Mouse (Mus musculus) CH12.LX (cell line): Measurements from ENCODE around the gene Dcps.

Experiments
- CTCF ChIP-seq, 2 experiments: IDR thresholded peaks in 1 of 2; conservative IDR thresholded peaks in 1 of 2; 2 replicates each; pipeline ENCODE4 v1.5.1; 2011 to 2012; ENCODE audit warnings: low read depth in 2 of 2, low read length in 2 of 2, improper control_type of control experiment in 1 of 2, inconsistent platforms in 1 of 2, mild to moderate bottlenecking in 1 of 2, moderate library complexity in 1 of 2
- ETS1 ChIP-seq: conservative IDR thresholded peaks from 2 replicates; pipeline ENCODE4 v1.6.1; 2012; ENCODE audit warnings: low read depth, mild to moderate bottlenecking, inconsistent platforms, low read length, improper control_type of control experiment, moderate library complexity
- NRF1 ChIP-seq: IDR thresholded peaks from 2 replicates; pipeline ENCODE4 v1.6.1; 2014; ENCODE audit warnings: low read depth, mild to moderate bottlenecking, inconsistent platforms, low read length, improper control_type of control experiment, moderate library complexity
- SMC3 ChIP-seq: IDR thresholded peaks from 2 replicates; pipeline ENCODE4 v1.6.1; 2011; ENCODE audit warnings: low read depth, low read length, improper control_type of control experiment
- TCF12 ChIP-seq: IDR thresholded peaks from 2 replicates; pipeline ENCODE4 v1.6.1; 2014; ENCODE audit warnings: low read depth, mild to moderate bottlenecking, inconsistent platforms, low read length, improper control_type of control experiment
- UBTF ChIP-seq: IDR thresholded peaks from 2 replicates; pipeline ENCODE4 v1.6.1; 2012; ENCODE audit warnings: low read depth, mild to moderate bottlenecking, inconsistent platforms, low read length, improper control_type of control experiment, moderate library complexity
- ZC3H11A ChIP-seq: IDR thresholded peaks from 2 replicates; pipeline ENCODE4 v1.6.1; 2012; ENCODE audit warnings: low read depth, mild to moderate bottlenecking, inconsistent platforms, low read length, improper control_type of control experiment
- ZNF384 ChIP-seq: IDR thresholded peaks from 2 replicates; pipeline ENCODE4 v1.6.1; 2012; ENCODE audit warnings: low read depth, low read length, improper control_type of control experiment, inconsistent platforms

DNA sequence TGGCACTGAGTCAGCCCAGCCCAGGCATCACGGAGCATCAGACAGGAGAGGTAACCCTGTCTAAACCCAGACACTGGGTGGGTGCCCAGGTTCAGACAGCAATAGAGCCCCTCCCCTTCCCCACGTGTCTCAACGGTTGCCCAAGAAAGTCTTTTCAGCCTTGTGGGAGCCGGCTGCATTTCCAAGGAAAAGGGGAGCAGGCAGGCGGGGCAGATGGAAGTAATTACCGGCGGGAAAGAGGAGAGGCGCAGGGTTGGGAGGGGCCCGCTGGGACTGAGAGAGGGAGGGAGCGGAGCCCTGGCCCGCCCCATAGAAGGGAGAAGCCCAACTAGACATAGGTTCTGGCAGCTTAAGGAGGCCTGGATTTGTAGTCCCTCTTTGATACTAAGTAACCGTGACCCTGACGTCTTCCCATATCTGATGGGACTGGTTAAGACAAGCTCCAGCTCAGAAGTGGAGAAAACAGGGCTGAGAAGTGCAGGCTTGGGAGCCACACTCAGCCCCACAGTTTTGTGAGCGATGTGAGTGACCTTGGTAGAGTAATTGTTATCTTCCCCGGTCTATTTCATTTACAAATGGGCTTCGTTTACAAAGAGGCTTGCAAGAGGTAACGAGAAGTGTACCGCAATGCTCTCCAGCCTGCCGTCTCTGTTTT lies 63.8 kb downstream of the Dcps start:
- TF ChIP-seq CTCF (conservative IDR thresholded peaks at IDR 0.05 in 1 of 2, IDR thresholded peaks at IDR 0.05 in 1 of 2; ENCODE audit: low read depth in 2 of 2, low read length in 2 of 2) = no peak
- TF ChIP-seq ETS1 = no peak
- TF ChIP-seq TCF12 = no peak
- no peak for TF ChIP-seq SMC3
- TF ChIP-seq ZC3H11A = no peak
- no peak for TF ChIP-seq UBTF
- no peak for TF ChIP-seq NRF1
- TF ChIP-seq ZNF384 = no peak
